Mouse (Mus musculus) forebrain, embryonic 14.5 days (tissue): Measurements from ENCODE around the gene Wnt6. TPM values are rescaled to one million over a fixed set of nuclear protein-coding genes. Genes with fewer than 3 reads are reported as not detected.
A peak's percentile ranks its signal among the peaks of the same experiment; 100 is the strongest.
"Not testable (repeated sequence)": the region's sequence is repeated elsewhere in the genome, so short reads cannot be mapped to it uniquely, and the experiment has no call there.

Experiments
- ATAC-seq: fragments of 200-750 bp; cut with Nextera tagmentation; 2 replicates; pipeline ENCODE4 v1.8.0; 2017; ENCODE audit warnings: mild to moderate bottlenecking, moderate library complexity
- DNase-seq: peaks from one replicate; pipeline ENCODE4 v3.0.0-alpha.2; 2015; ENCODE audit warnings: low spot score
- H3K27ac ChIP-seq: fragments of 300-500 bp; sonication (generic); 2 replicates; pipeline ENCODE4 v1.5.1; 2014; ENCODE audit warnings: low read depth, mild to moderate bottlenecking, control low read depth, low read length, moderate library complexity
- H3K27me3 ChIP-seq: fragments of 300-500 bp; sonication (generic); replicated peaks from 2 replicates; pipeline ENCODE4 v1.6.1; 2014; ENCODE audit warnings: low read length, control low read depth, mixed read lengths; ENCODE audit not compliant: control insufficient read depth, insufficient read depth
- H3K36me3 ChIP-seq: fragments of 300-500 bp; sonication (generic); 2 replicates; pipeline ENCODE4 v1.6.1; 2014; ENCODE audit warnings: low read length, control low read depth; ENCODE audit not compliant: control insufficient read depth, insufficient read depth
- H3K4me1 ChIP-seq: fragments of 300-500 bp; sonication (generic); 2 replicates; pipeline ENCODE4 v1.6.1; 2014; ENCODE audit warnings: antibody characterized with exemption, low read length, control low read depth; ENCODE audit not compliant: control insufficient read depth, insufficient read depth
- H3K4me2 ChIP-seq: fragments of 300-500 bp; sonication (generic); 2 replicates; pipeline ENCODE4 v1.6.1; 2014; ENCODE audit warnings: mild to moderate bottlenecking, control low read depth, low read length
- H3K4me3 ChIP-seq: fragments of 300-500 bp; sonication (generic); 2 replicates; pipeline ENCODE4 v1.5.1; 2014; ENCODE audit warnings: low read depth, low read length, control low read depth
- H3K9ac ChIP-seq: fragments of 300-500 bp; sonication (generic); 2 replicates; pipeline ENCODE4 v1.6.1; 2014; ENCODE audit warnings: mild to moderate bottlenecking, low read length, control low read depth, moderate library complexity
- H3K9me3 ChIP-seq: fragments of 300-500 bp; sonication (generic); replicated peaks from 2 replicates; pipeline ENCODE4 v1.6.1; 2016; ENCODE audit warnings: low read length, control low read depth, mixed read lengths; ENCODE audit not compliant: control insufficient read depth
- WGBS: fragments of 180-500 bp; shearing (Covaris S2); extraction: QIAGEN DNeasy Blood & Tissue Kit; methylation state at CpG from one replicate; pipeline ENCODE4 v1.1.7; 2014; 5-methylcytosine and 5-hydroxymethylcytosine counted together
- polyA plus RNA-seq: library from polyadenylated mRNA; unstranded; fragments of >200 nt; fragmentation: Nextera tagmentation; extraction: Ambion mirVana; gene quantifications from 2 replicates; pipeline ENCODE4 v1.2.1, GENCODE M21; 2014

The Wnt6 gene
- polyA plus RNA-seq, 1 experiment from 2014 or later = 1.3 TPM

GRCm38 (mm10) chr1:74805843-74806242, 34.2 kb downstream of the Wnt6 start:
- H3K4me1 ChIP-seq = peaks cover 10% of the 10 kb centered on the region

GRCm38 (mm10) chr1:74806360-74807311, 34.9 kb downstream of the Wnt6 start:
- H3K4me1 ChIP-seq = peaks cover 10% of the 10 kb centered on the region
- no peaks in the 10 kb centered on the region for H3K9me3 ChIP-seq
- no peaks in the 10 kb centered on the region for H3K36me3 ChIP-seq
- H3K4me2 ChIP-seq = peak overlapping the region; percentile 58
- peak; percentile 20 for ATAC-seq
- peak overlapping the region; percentile 47 for H3K9ac ChIP-seq
- peaks cover 73% of the 10 kb centered on the region for H3K27me3 ChIP-seq
- 0 out of 2 replicates have a peak overlapping the region, but pooled peaks have one; percentile 9 for H3K27ac ChIP-seq
- peak overlapping the region; percentile 25 for H3K4me3 ChIP-seq
- DNase-seq = peak; percentile 71
- WGBS = under 1% methylated on average over 36 of the region's 38 CpGs

More at GRCm38 (mm10) chr1:74805843-74806242, 34.2 kb downstream of the Wnt6 start:
- no peak overlapping the region for H3K9ac ChIP-seq
- WGBS = 7% methylated on average over 5 of the region's 5 CpGs
- DNase-seq = no peak
- no peak overlapping the region for H3K4me3 ChIP-seq
- no peak overlapping the region for H3K4me2 ChIP-seq
- H3K9me3 ChIP-seq = no peaks in the 10 kb centered on the region
- H3K36me3 ChIP-seq = no peaks in the 10 kb centered on the region
- no peak overlapping the region for H3K27ac ChIP-seq
- H3K27me3 ChIP-seq = peaks cover 79% of the 10 kb centered on the region
- no peak for ATAC-seq

GRCm38 (mm10) chr1:74807551-74808071, 35.9 kb downstream of the Wnt6 start:
- no peaks in the 10 kb centered on the region for H3K36me3 ChIP-seq
- peaks cover 63% of the 10 kb centered on the region for H3K27me3 ChIP-seq
- peak; percentile 21 for ATAC-seq
- peaks cover 10% of the 10 kb centered on the region for H3K4me1 ChIP-seq
- H3K4me3 ChIP-seq = peak overlapping the region; percentile 25; the same call in 1 of the 2 replicates
- no peak overlapping the region for H3K9ac ChIP-seq
- whole genome bisulfite sequencing = 4% methylated on average over 23 of the region's 23 CpGs
- no peak overlapping the region for H3K27ac ChIP-seq
- H3K4me2 ChIP-seq = peak overlapping the region; percentile 58
- no peaks in the 10 kb centered on the region for H3K9me3 ChIP-seq
- DNase-seq = peak; percentile 34

- Histone ChIP-seq H3K4me2 (peak overlapping the region; percentile 58; the same call in 1 of the 2 replicates), H3K27me3 (peaks cover 59% of the 10 kb centered on the region), H3K27ac (no peak overlapping the region), H3K4me3 (no peak overlapping the region), H3K9me3 (no peaks in the 10 kb centered on the region), H3K36me3 (no peaks in the 10 kb centered on the region), H3K9ac (no peak overlapping the region), H3K4me1 (peaks cover 10% of the 10 kb centered on the region)
- WGBS = under 1% methylated on average over 16 of the region's 16 CpGs
- peak; percentile 90 for DNase-seq
- peak; percentile 64 for ATAC-seq
These were observed 36.4 kb downstream of the Wnt6 start for GRCm38 (mm10) chr1:74808078-74808477.

GRCm38 (mm10) chr1:74809007-74809406, 37.3 kb downstream of the Wnt6 start:
- no peaks in the 10 kb centered on the region for H3K9me3 ChIP-seq
- no peak for ATAC-seq
- H3K27me3 ChIP-seq = peaks cover 50% of the 10 kb centered on the region
- H3K36me3 ChIP-seq = no peaks in the 10 kb centered on the region
- H3K4me1 ChIP-seq = peaks cover 10% of the 10 kb centered on the region
- H3K9ac ChIP-seq = no peak overlapping the region
- H3K4me2 ChIP-seq = no peak overlapping the region
- H3K4me3 ChIP-seq = no peak overlapping the region
- WGBS = 58% methylated on average over 10 of the region's 10 CpGs
- H3K27ac ChIP-seq = no peak overlapping the region
- DNase-seq = no peak

GRCm38 (mm10) chr1:74814931-74815647, 43.4 kb downstream of the Wnt6 start:
- WGBS = 79% methylated on average over 9 of the region's 9 CpGs
- no peak overlapping the region for H3K4me2 ChIP-seq
- no peak overlapping the region for H3K9ac ChIP-seq
- H3K27me3 ChIP-seq = no peaks in the 10 kb centered on the region
- H3K36me3 ChIP-seq = no peaks in the 10 kb centered on the region
- ATAC-seq (no peak), DNase-seq (no peak)
- H3K9me3 ChIP-seq = no peaks in the 10 kb centered on the region
- no peaks in the 10 kb centered on the region; the same call in 1 of the 2 replicates for H3K4me1 ChIP-seq
- no peak overlapping the region for H3K4me3 ChIP-seq
- no peak overlapping the region for H3K27ac ChIP-seq

GRCm38 (mm10) chr1:74815965-74816364, 44.3 kb downstream of the Wnt6 start:
- H3K4me2 ChIP-seq, H3K27me3 ChIP-seq, H3K9ac ChIP-seq, H3K36me3 ChIP-seq, DNase-seq, H3K27ac ChIP-seq, H3K4me1 ChIP-seq, H3K4me3 ChIP-seq, ATAC-seq, H3K9me3 ChIP-seq: not testable (repeated sequence)
- WGBS = 95% methylated on average over 6 of the region's 6 CpGs

- peak overlapping the region; percentile 66 for H3K4me3 ChIP-seq
- WGBS = 5% methylated on average over 38 of the region's 38 CpGs
- DNase-seq (peak; percentile 95), ATAC-seq (peak; percentile 89)
- no peaks in the 10 kb centered on the region for H3K9me3 ChIP-seq
- H3K27ac ChIP-seq = peak overlapping the region; percentile 86
- no peaks in the 10 kb centered on the region for H3K36me3 ChIP-seq
- H3K4me2 ChIP-seq = peak overlapping the region; percentile 53
- no peaks in the 10 kb centered on the region for H3K27me3 ChIP-seq
- peak overlapping the region; percentile 91 for H3K9ac ChIP-seq
- H3K4me1 ChIP-seq = no peaks in the 10 kb centered on the region; the same call in 1 of the 2 replicates
These were observed 45.0 kb downstream of the Wnt6 start for GRCm38 (mm10) chr1:74816612-74817199.
